Mouse (Mus musculus) right cerebral cortex, postnatal 4 days (tissue): ENCODE data around the gene Rsph9.
A peak's percentile ranks its signal among the peaks of the same experiment; 100 is the strongest.

ENCODE experiments used
- DNase-seq: peaks from one replicate; pipeline ENCODE4 v3.0.0-alpha.2; 2022

The Rsph9 gene

DNA sequence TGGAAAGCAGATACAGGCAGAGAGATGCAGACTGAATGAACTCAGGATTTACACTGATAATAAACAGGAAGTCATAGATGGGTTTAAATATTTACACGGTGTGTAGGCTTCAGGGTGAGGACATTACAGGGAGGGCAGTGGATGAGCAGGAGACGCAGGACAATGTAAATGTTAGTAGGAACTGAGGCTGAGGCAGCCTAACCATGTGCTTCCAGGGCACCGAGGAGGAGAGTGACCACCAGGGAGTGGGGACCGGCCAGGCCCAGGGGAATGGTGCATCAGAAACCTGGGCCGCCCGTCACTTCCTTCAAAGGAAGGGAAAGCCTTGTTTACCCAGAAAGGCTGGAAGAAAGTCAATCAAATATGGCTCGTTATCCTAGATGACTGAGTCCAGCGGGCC is 45.5 kb downstream of the Rsph9 start:
- no peak for DNase-seq

DNA sequence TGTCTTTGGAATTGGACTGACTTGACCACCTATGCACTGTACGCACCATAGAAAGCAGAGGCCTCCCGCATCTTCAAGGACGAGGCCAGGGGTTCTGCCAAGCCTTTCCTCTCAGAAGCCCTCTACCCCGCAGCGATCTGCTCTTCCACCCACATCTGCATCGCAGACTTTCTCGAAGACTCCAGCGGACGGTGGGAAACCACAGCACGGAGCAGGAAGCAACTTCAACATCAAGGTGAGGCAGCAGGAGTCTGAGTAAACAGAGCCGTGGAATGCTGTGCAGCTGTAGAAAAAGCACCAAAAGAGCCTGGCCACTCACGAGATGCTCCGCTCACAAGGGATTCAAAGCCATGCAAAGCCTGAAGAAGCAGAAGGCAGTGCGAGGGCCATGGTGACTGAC is 52.1 kb downstream of the Rsph9 start:
- no peak for DNase-seq

- no peak for DNase-seq
Observed at GRCm38 (mm10) chr17:46091351-46091750, 52.7 kb downstream of the Rsph9 start.

DNA sequence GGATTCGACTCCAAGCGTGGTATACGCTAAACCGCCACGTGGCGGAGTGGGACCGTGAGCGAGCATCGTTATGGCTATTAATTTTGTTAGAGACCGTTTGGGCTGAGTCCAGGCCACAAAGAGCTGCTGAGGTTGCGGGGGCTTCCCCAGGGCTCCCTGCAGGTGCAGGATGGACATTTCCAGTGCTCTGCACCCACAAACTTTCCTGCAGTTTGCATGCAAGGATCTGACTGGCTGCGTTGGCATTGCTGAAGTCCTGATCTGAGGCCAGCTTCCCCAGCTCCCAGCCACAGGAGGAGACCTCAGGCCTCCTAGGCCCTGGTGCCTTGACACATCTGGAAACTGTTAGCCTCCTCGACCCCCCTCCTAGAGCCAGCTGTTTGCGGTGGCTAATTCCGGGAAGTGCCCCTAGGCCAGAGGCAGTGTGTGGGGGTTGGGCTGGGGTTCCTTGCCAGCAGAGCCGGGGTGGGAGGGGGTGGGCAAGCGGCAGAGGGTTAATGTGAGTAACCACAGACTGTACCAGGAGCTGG is 57.6 kb downstream of the Rsph9 start:
- no peak for DNase-seq

DNA sequence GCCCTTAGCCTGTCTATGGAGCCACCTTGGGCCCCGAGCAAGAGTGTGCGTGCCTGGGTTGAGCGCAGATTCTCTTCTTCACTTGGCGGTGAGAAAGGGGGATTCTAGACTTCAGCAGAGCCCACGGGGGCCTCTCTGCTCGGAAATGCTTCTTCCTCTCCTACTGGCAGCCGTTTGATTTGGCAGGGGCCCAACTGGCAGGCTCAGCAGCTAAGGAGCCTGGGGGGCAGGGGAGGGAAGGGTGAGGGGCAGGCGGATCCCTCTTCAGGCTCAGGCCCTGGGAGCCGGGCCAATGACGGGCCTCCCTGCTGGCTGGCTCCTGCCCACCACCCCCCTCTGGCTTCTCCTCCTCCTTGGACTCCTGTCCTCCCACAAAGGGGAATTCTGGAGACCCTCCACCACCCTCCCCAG is 59.9 kb downstream of the Rsph9 start:
- DNase-seq: peak; percentile 89

- DNase-seq: no peak
Observed at GRCm38 (mm10) chr17:46083381-46083780, 60.6 kb downstream of the Rsph9 start.

GRCm38 (mm10) chr17:46081657-46082056 is 62.4 kb downstream of the Rsph9 start:
- no peak for DNase-seq

DNA sequence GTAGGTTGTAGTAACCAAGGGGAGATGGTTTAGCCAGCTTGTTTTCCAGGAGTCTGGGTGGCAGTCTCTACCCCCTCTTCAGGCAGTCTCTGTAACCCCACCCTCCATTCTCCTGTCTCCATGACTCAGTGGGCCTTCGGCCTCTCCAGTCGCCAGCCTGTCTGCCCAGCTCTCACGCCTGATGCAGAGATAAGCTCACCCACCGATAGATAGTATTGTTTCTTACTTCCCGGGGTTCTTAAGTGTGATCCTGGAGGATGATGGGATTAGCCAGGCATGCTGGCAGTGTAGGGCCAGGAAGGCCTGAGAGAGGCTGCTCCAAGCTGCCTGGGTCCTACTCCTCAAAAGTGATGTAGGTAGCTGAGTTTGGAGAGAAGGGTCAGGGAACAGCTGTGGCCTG is 63.0 kb downstream of the Rsph9 start:
- no peak for DNase-seq

DNA sequence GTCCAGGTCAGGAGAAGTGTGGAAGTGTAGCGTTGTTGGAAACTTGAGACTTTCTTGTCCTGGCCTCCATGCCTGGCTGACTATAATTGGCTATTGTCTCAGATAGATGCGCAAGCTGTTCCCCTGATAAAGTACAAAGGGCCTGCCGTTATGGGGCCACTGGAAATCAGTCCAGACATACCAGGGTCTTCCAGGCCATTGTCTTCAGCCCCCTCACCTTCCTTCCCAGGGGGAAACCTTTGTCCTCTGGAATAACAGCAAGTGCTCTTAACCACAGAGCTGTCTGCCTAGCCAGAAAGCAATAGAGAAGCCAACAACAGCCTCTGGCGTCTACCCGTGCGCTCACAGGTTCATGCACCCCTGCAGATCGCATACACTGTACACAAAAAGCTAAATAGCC is 63.6 kb downstream of the Rsph9 start:
- DNase-seq: no peak

- no peak for DNase-seq
Observed at GRCm38 (mm10) chr17:46079037-46079436, 65.0 kb downstream of the Rsph9 start.

DNA sequence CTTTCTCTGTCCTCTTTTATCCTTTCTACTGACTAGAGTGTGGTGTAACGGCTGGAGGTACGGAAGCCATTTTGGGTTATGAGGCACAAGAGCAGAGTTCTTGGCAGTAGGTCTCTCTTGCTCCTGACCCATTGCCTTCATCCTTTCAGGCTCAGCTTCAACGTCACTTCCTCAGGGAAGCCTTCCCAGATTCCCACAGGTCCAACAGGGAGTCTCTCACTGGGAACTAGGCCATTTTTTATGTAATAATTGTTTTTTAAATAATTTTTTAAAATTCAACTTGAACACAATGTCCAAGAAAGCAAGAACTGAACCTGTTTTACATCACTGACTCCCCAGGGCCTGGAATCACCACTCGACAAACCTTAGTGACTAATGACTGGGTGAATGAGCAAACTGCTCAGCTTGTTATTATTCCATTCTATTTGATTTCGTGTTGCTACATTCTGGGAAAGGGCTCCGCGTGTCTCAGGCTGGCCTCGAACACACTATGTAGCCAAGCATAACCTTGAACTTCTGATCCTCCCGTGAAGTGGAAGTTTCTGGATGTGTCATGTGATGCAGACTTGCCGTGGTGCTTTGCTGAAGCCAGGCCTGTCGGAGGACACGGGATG is 66.0 kb downstream of the Rsph9 start:
- DNase-seq: no peak

GRCm38 (mm10) chr17:46076260-46076551 is 67.8 kb downstream of the Rsph9 start:
- DNase-seq: no peak

- DNase-seq: no peak
Observed at GRCm38 (mm10) chr17:46075551-46076259, 68.3 kb downstream of the Rsph9 start.

DNA sequence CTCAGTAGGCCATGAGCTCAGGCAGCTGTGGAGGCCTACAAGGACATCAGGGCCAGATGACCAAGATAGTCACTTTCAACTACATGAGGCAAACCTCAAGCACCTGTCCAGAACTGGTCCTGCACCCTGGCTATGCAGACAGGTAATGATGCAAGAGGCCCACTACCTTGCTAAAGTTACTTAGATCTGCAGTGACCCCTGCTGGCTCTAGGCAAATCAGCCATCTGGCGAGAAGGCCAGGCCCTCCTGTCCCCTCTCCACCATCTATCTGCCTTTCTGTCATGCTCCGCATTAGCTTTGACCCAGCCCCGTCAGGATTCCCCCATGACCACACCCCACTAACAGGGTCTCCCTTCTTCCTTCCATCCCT is 68.9 kb downstream of the Rsph9 start:
- no peak for DNase-seq

- DNase-seq: no peak
Observed at GRCm38 (mm10) chr17:46074398-46075115, 69.5 kb downstream of the Rsph9 start.

DNA sequence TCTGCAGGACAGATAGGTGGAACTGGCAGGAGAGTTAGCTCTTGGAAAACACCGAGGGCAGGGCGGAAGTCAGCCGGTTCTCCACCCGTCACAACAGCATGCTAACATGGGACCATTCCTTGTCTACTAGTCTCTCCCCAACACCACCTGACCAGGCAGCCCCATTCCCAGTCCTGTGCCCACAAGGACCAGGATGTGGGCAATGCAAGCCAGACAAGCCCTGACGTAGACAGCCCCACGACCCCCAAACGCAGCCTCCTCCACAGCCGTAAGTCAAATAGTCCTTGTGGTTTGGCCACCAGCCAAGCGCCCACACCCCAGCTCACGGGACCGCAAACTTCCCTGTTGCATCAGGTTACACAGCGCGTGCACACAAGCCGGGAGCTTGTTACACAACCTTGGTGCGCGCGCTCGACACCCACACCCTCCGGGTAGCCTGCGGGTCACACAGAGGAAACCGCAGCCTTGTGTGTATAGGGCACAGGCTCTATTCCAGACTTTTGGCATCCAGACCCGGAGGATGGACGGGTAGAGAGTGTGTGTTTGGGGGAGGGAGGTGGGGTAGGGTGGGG is 70.2 kb downstream of the Rsph9 start:
- no peak for DNase-seq
